Mouse (Mus musculus) cerebellum, adult (tissue): ENCODE measurements around the gene Snx9.

Source experiments
- ATAC-seq: cut with Nextera tagmentation; 2 replicates; pipeline ENCODE4 v1.9.2; 2017; ENCODE audit warnings: mild to moderate bottlenecking, moderate library complexity, mixed read lengths; ENCODE audit not compliant: insufficient number of reproducible peaks, low FRiP score, low TSS enrichment

Gene Snx9

GRCm38 (mm10) chr17:5909681-5910080 is 68.6 kb downstream of the Snx9 start:
- no peak for ATAC-seq

GRCm38 (mm10) chr17:5911591-5911990 is 70.5 kb downstream of the Snx9 start:
- ATAC-seq = no peak

- ATAC-seq = no peak
Observed at GRCm38 (mm10) chr17:5912797-5913196, 71.7 kb downstream of the Snx9 start.

- no peak for ATAC-seq
Observed at GRCm38 (mm10) chr17:5914217-5914616, 73.1 kb downstream of the Snx9 start.

GRCm38 (mm10) chr17:5921954-5922353 is 80.8 kb downstream of the Snx9 start:
- ATAC-seq = no peak

- no peak for ATAC-seq
Observed at GRCm38 (mm10) chr17:5923281-5923680, 82.2 kb downstream of the Snx9 start.

- no peak for ATAC-seq
Observed at GRCm38 (mm10) chr17:5924238-5924637, 83.1 kb downstream of the Snx9 start.

GRCm38 (mm10) chr17:5926710-5927109 is 85.6 kb downstream of the Snx9 start:
- no peak for ATAC-seq

GRCm38 (mm10) chr17:5929031-5929430 is 87.9 kb downstream of the Snx9 start:
- no peak for ATAC-seq

GRCm38 (mm10) chr17:5932161-5932560 is 91.0 kb downstream of the Snx9 start:
- ATAC-seq = no peak

GRCm38 (mm10) chr17:5934554-5935324 is 93.6 kb downstream of the Snx9 start:
- ATAC-seq = peak; percentile 53; the same call in 1 of the 2 replicates

- no peak for ATAC-seq
Observed at GRCm38 (mm10) chr17:5935680-5936079, 94.6 kb downstream of the Snx9 start.

GRCm38 (mm10) chr17:5936276-5936675 is 95.1 kb downstream of the Snx9 start:
- ATAC-seq = no peak

- ATAC-seq = no peak
Observed at GRCm38 (mm10) chr17:5937441-5937840, 96.3 kb downstream of the Snx9 start.

- no peak for ATAC-seq
Observed at GRCm38 (mm10) chr17:5939871-5940270, 98.7 kb downstream of the Snx9 start.

GRCm38 (mm10) chr17:5940792-5941191 is 99.7 kb downstream of the Snx9 start:
- ATAC-seq = peak; percentile 76

GRCm38 (mm10) chr17:5941230-5942043 is 100.3 kb downstream of the Snx9 start, which contains the start of gene Synj2:
Gene Synj2 (plus strand): TSS chr17:5941280.
- 0 out of 2 replicates have a peak, but pooled peaks have one; percentile 34 for ATAC-seq

- ATAC-seq = no peak
Observed at GRCm38 (mm10) chr17:5942156-5942555, 101.0 kb downstream of the Snx9 start.

GRCm38 (mm10) chr17:5943053-5943452 is 101.9 kb downstream of the Snx9 start:
- no peak for ATAC-seq

GRCm38 (mm10) chr17:5947039-5947438 is 105.9 kb downstream of the Snx9 start:
- ATAC-seq = no peak

GRCm38 (mm10) chr17:5952455-5952854 is 111.3 kb downstream of the Snx9 start:
- no peak for ATAC-seq
